Mouse (Mus musculus) kidney, postnatal 0 days (tissue): ENCODE measurements around the gene Hnrnpa0. TPM values are rescaled to one million over a fixed set of nuclear protein-coding genes. Genes with fewer than 3 reads are reported as not detected.

Experiments used
- ATAC-seq: fragments of 200-750 bp; cut with Nextera tagmentation; replicated peaks from 2 replicates; pipeline ENCODE4 v1.8.0; 2017; ENCODE audit warnings: low read depth, moderate number of reproducible peaks, moderate TSS enrichment, moderate library complexity; ENCODE audit not compliant: low FRiP score
- DNase-seq: peaks from one replicate; pipeline ENCODE4 v3.0.0-alpha.2; 2016; ENCODE audit warnings: low spot score
- H3K27ac ChIP-seq: fragments of 300-500 bp; sonication (generic); 2 replicates; pipeline ENCODE4 v1.5.1; 2014; ENCODE audit warnings: mild to moderate bottlenecking
- H3K27me3 ChIP-seq: fragments of 300-500 bp; sonication (generic); 2 replicates; pipeline ENCODE4 v1.6.1; 2014; ENCODE audit warnings: low read length, mixed read lengths; ENCODE audit not compliant: insufficient read depth
- H3K36me3 ChIP-seq: fragments of 300-500 bp; sonication (generic); 2 replicates; pipeline ENCODE4 v1.6.1; 2014; ENCODE audit warnings: low read length, mixed read lengths; ENCODE audit not compliant: insufficient read depth
- H3K4me1 ChIP-seq: fragments of 300-500 bp; sonication (generic); replicated peaks from 2 replicates; pipeline ENCODE4 v1.6.1; 2014; ENCODE audit warnings: antibody characterized with exemption, low read length, mixed read lengths; ENCODE audit not compliant: insufficient read depth
- H3K4me2 ChIP-seq: fragments of 300-500 bp; sonication (generic); 2 replicates; pipeline ENCODE4 v1.6.1; 2014; ENCODE audit warnings: mild to moderate bottlenecking, low read length, moderate library complexity, mixed read lengths
- H3K4me3 ChIP-seq: fragments of 300-500 bp; sonication (generic); replicated peaks from 2 replicates; pipeline ENCODE4 v1.5.1; 2014; ENCODE audit warnings: low read depth, low read length
- H3K9ac ChIP-seq: fragments of 300-500 bp; sonication (generic); 2 replicates; pipeline ENCODE4 v1.6.1; 2014; ENCODE audit warnings: low read depth, low read length
- H3K9me3 ChIP-seq: fragments of 300-500 bp; sonication (generic); replicated peaks from 2 replicates; pipeline ENCODE4 v1.6.1; 2016; ENCODE audit warnings: low read length, inconsistent platforms, mixed read lengths
- CTCF ChIP-seq: IDR thresholded peaks from 2 replicates; pipeline ENCODE4 v1.5.1; 2016; ENCODE audit warnings: antibody characterized with exemption, low read depth, mild to moderate bottlenecking, moderate library complexity
- WGBS: fragments of 180-500 bp; shearing (Covaris S2); extraction: QIAGEN DNeasy Blood & Tissue Kit; methylation state at CpG from one replicate; pipeline ENCODE4 v1.1.7; 2014; 5-methylcytosine and 5-hydroxymethylcytosine counted together
- polyA plus RNA-seq: library from polyadenylated mRNA; unstranded; fragments of >200 nt; fragmentation: Nextera tagmentation; extraction: Ambion mirVana; gene quantifications from 2 replicates; pipeline ENCODE4 v1.2.1, GENCODE M21; 2015

Gene Hnrnpa0
- polyA plus RNA-seq: 54.7 and 54.8 TPM in 2 replicates

GRCm38 (mm10) chr13:58128396-58128767, at the start of gene Hnrnpa0:
TSS of gene Hnrnpa0 (minus strand) at chr13:58128556.
- ATAC-seq: peak; percentile 93
- H3K4me1 ChIP-seq: peaks cover 16% of the 10 kb centered on the region

GRCm38 (mm10) chr13:58177511-58178208, 49.3 kb upstream of the Hnrnpa0 start:
- H3K4me2 ChIP-seq: no peak overlapping the region
- peak; percentile 22; the same call in 1 of the 2 replicates for TF ChIP-seq CTCF
- no peak overlapping the region for H3K27ac ChIP-seq
- peaks cover 32% of the 10 kb centered on the region for H3K36me3 ChIP-seq
- no peaks in the 10 kb centered on the region for H3K27me3 ChIP-seq
- H3K4me1 ChIP-seq: no peaks in the 10 kb centered on the region
- H3K9ac ChIP-seq: no peak overlapping the region
- WGBS: 71% methylated on average over 9 of the region's 9 CpGs
- no peaks in the 10 kb centered on the region for H3K9me3 ChIP-seq
- DNase-seq (peak; percentile 28), ATAC-seq (no peak)
- no peak overlapping the region for H3K4me3 ChIP-seq

More at GRCm38 (mm10) chr13:58128396-58128767, at the start of gene Hnrnpa0:
- Histone ChIP-seq H3K9me3 (no peaks in the 10 kb centered on the region), H3K4me3 (peak within 1 kb of the TSS; percentile 100), H3K4me2 (peak within 1 kb of the TSS; percentile 76), H3K27me3 (no peaks in the 10 kb centered on the region), H3K36me3 (no peaks in the 10 kb centered on the region), H3K27ac (peak within 1 kb of the TSS; percentile 99), H3K9ac (peak within 1 kb of the TSS; percentile 100)
- WGBS: under 1% methylated on average over 33 of the region's 62 CpGs
- DNase-seq: peak; percentile 92
- TF ChIP-seq CTCF: no peak

GRCm38 (mm10) chr13:58176105-58176504, 47.7 kb upstream of the Hnrnpa0 start:
- ATAC-seq: no peak
- Histone ChIP-seq H3K4me3 (no peak overlapping the region), H3K9ac (no peak overlapping the region), H3K27ac (no peak overlapping the region), H3K4me2 (no peak overlapping the region), H3K27me3 (no peaks in the 10 kb centered on the region), H3K9me3 (no peaks in the 10 kb centered on the region), H3K36me3 (peaks cover 33% of the 10 kb centered on the region), H3K4me1 (no peaks in the 10 kb centered on the region)
- no peak for TF ChIP-seq CTCF
- no peak for DNase-seq
- 69% methylated on average over 3 of the region's 3 CpGs for WGBS

- Histone ChIP-seq H3K9me3 (no peaks in the 10 kb centered on the region), H3K27me3 (no peaks in the 10 kb centered on the region), H3K9ac (no peak overlapping the region), H3K27ac (no peak overlapping the region), H3K4me3 (no peak overlapping the region), H3K4me2 (no peak overlapping the region), H3K4me1 (no peaks in the 10 kb centered on the region), H3K36me3 (peaks cover 16% of the 10 kb centered on the region; the same call in 1 of the 2 replicates)
- no peak for TF ChIP-seq CTCF
- DNase-seq (no peak), ATAC-seq (no peak)
Measured at GRCm38 (mm10) chr13:58168119-58168518, 39.8 kb upstream of the Hnrnpa0 start.

GRCm38 (mm10) chr13:58163343-58163742, 35.0 kb upstream of the Hnrnpa0 start:
- WGBS: 93% methylated on average over 12 of the region's 12 CpGs
- H3K4me2 ChIP-seq: no peak overlapping the region
- no peaks in the 10 kb centered on the region for H3K27me3 ChIP-seq
- no peaks in the 10 kb centered on the region for H3K9me3 ChIP-seq
- no peaks in the 10 kb centered on the region for H3K4me1 ChIP-seq
- DNase-seq: no peak
- ATAC-seq: no peak
- peaks cover 16% of the 10 kb centered on the region for H3K36me3 ChIP-seq
- TF ChIP-seq CTCF: no peak
- H3K9ac ChIP-seq: no peak overlapping the region
- no peak overlapping the region for H3K4me3 ChIP-seq
- H3K27ac ChIP-seq: no peak overlapping the region

GRCm38 (mm10) chr13:58160761-58161160, 32.4 kb upstream of the Hnrnpa0 start:
- no peak for TF ChIP-seq CTCF
- Histone ChIP-seq H3K9me3 (no peaks in the 10 kb centered on the region), H3K4me3 (no peak overlapping the region), H3K4me2 (no peak overlapping the region), H3K36me3 (peaks cover 16% of the 10 kb centered on the region), H3K27ac (no peak overlapping the region), H3K27me3 (no peaks in the 10 kb centered on the region), H3K9ac (no peak overlapping the region), H3K4me1 (no peaks in the 10 kb centered on the region)
- DNase-seq: no peak
- WGBS: 95% methylated on average over 15 of the region's 15 CpGs
- no peak for ATAC-seq
